Mouse (Mus musculus) adrenal gland, postnatal 4 days (tissue): ENCODE results near the gene Usp10. TPM values are rescaled to one million over a fixed set of nuclear protein-coding genes. Genes with fewer than 3 reads are reported as not detected.

Experiments
- DNase-seq, 2 experiments: peaks; one replicate each; pipeline ENCODE4 v3.0.0; 2021 to 2022; ENCODE audit warnings: low spot score in 2 of 2, mixed read lengths in 2 of 2
- long read RNA-seq, 2 experiments: library from polyadenylated mRNA; stranded (forward); transcript quantifications; one replicate each; pipeline ENCODE4 v2.0.0; 2021
- total RNA-seq, 2 experiments: library from RNA; stranded (reverse); gene quantifications; 2 replicates each; pipeline ENCODE4 v1.2.3; 2021

The Usp10 gene
- total RNA-seq = 100 to 1,000 TPM; 108 to 127 TPM
- long read RNA-seq, experiment 1, transcript Usp10-202 (14 exons, 3,274 nt) = minor isoform, 9 of 36 reads
- long read RNA-seq, experiment 1, transcript Usp10-210 (14 exons, 3,726 nt) = major isoform, 16 of 36 reads
- long read RNA-seq, experiment 1, partial matches to known transcripts = 10 of 36 reads
- long read RNA-seq, experiment 1, other reads (novel, unspliced or antisense) = 1 of 36 reads
- long read RNA-seq, experiment 2, transcript Usp10-202 (14 exons, 3,274 nt) = minor isoform, 24 of 99 reads
- long read RNA-seq, experiment 2, transcript Usp10-210 (14 exons, 3,726 nt) = major isoform, 29 of 99 reads
- long read RNA-seq, experiment 2, partial matches to known transcripts = 37 of 99 reads
- long read RNA-seq, experiment 2, other reads (novel, unspliced or antisense) = 9 of 99 reads

DNA sequence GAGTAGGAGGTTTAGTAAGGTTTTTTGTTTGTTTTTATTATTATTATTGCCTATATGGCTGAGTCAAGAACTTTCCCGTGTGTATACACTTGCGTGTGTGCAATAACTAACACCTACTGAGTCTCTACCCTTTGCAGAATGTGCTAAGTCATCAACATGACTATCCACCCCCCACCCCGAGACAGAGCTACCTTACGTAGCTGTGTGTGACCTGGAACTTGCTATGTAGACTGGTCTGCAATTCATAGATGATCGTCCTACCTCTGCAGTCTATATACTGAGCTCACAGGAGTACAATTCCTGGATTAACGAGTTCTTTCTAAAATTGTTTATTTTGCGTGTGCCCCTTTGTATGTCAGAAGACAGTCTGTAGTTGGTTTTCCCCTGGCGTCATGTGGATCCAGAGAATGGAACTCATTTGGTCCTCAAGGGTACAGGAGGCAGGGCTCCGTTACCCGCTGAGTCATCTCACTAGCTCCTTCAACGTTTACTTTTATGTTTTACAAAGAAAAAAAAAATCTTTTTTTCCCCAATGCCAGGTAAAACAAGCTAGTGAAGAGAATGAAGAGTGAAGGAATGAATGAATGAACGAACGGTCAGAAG is at the start of gene Usp10:
Usp10 (plus strand) TSS at position 417 of the 603 bp plus-strand sequence.
- DNase-seq = no peak

GRCm38 (mm10) chr8:119861706-119862389 is 48.3 kb upstream of the Usp10 start, which contains the start of gene Klhl36:
TSS of gene Klhl36 (plus strand) at chr8:119862266.
- peak; percentile 94 to 98 for DNase-seq

- DNase-seq = no peak
These were observed 47.8 kb upstream of the Usp10 start for GRCm38 (mm10) chr8:119862390-119862734.

DNA sequence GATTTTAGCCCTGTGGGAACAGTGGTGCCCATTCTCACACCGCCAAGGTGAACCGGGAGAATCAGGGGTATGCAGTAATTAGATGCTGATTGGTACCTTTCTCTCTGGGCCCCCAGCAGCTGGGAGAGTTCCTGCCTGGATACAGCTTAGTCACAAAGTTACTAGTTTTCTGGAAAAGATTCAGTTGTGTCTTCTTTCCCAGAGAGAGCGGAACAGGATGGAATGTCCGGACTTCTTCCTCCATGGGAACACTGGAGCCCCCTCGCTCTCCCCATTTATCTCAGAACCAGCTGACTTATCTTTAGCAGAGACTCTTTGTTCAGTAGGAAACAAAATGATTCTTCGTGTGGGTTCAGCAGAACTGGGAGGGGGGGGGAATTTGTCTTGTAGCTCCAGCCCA is 47.4 kb upstream of the Usp10 start:
- no peak for DNase-seq

DNA sequence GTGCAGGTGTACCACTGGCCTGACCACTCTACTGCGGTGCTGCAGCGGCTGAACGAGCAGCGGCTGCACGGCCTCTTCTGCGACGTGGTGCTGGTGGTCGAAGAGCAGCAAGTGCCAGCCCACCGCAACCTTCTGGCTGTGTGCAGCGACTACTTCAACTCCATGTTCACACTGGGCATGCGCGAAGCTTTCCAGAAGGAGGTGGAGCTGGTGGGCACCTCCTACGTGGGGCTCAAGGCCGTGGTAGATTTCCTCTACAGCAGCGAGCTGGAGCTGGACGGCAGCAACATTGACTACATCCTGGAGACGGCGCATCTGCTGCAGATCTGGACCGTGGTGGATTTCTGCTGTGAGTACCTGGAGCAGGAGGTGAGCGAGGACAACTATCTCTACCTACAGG is 40.5 kb upstream of the Usp10 start:
- DNase-seq = no peak

DNA sequence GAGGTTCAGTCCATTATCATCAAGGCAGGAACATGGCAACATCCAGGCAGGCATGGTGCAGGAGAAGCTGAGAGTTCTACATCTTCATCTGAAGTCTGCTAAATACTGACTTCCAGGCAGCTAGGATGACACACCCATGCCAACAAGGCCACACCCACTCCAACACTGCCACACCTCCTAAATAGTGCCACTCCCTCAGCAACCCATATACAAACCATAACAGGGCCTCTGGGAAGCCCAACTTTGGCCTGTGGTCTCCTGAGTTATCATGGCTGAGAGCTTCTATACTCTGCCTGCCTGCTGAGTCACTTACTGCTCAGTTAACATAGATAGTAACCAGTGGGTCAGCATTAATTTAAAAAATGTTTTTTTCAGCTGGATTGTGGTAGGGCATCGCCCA is 37.0 kb upstream of the Usp10 start:
- DNase-seq = no peak

- no peak for DNase-seq
These were observed 28.9 kb upstream of the Usp10 start for GRCm38 (mm10) chr8:119881301-119881700.

DNA sequence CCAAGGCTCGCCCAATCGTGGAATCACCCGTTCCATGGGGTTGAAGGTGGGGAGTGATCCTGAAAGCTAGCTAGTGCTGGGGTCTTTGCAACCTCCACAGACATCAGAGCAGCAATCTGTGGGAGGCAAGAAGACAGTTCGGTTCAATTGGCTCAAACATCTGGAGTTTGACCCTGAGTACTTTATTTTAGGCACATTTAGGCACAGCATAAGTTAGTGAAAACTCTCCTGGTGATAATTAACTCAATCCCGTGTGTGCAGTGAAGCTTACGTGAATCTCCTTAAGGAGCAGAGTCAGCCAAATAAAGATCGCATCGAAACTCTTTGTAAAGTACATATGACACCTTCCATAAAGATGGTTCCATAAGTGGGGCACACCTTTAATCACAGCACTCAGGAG is 28.2 kb upstream of the Usp10 start:
- no peak for DNase-seq

- DNase-seq = no peak
These were observed 26.9 kb upstream of the Usp10 start for GRCm38 (mm10) chr8:119883281-119883680.

DNA sequence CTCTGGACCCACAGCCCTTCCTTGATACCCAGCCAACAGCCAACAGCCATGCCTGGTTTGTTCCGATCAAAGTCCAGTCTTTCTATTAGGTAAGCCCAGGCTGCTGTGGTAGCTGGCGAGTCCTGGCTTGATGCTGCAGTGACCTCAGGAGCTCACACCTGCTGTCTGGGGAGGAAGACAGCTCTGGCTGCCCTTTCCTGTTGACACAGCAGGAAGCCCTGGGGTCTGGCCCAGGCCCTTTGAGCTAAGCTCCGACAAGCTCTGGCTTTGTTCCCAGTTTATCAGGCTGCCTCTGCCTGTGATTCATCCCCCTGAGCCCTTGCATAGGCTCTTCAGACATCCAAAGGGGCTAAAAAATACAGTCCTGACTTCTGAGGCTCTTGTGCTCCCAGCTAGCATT is 24.5 kb upstream of the Usp10 start:
- DNase-seq = peak in 1 of 2 experiments; percentile 57

DNA sequence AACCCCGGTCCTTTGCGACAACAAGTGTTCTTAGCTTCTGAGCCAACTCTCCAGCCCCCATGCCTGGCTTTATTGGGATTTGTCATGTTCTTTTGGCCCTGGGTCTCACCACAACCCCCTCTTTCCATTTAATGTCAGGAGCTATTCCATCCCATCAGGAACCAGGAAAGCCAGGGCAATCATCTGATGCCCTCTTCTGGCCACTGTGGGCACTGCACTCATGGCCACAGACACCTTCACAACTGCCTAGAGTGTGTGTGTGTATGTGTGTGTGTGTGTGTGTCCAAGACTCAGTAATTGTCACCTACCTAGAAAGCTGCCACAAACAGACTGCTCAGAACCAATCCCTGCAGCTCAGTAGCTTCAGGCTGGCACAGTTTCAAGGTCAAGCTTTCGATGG is 23.0 kb upstream of the Usp10 start:
- DNase-seq = peak in 1 of 2 experiments; percentile 20

- no peak for DNase-seq
These were observed 22.1 kb upstream of the Usp10 start for GRCm38 (mm10) chr8:119888012-119888411.

GRCm38 (mm10) chr8:119897069-119897468 is 13.1 kb upstream of the Usp10 start:
- DNase-seq = no peak

DNA sequence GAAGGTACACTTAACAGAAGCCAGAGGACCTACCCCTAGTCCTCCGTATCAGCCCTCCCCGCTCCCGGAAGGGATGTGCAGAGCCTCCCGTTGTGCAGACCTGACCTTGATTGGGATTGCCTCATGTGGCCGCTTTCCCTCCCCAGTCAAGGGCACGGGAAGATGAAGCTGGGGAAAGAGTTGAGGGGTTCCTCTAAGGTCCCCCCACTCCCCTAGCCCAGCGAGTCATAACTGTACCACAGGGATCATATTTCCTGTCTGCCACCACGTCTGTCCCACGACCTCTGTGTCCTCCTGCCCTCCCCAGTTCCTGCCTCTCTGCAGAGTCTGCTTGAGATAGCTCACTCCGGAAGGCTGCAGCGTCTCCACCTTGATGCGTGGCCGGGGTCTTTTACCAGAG is 12.2 kb upstream of the Usp10 start:
- DNase-seq = no peak

DNA sequence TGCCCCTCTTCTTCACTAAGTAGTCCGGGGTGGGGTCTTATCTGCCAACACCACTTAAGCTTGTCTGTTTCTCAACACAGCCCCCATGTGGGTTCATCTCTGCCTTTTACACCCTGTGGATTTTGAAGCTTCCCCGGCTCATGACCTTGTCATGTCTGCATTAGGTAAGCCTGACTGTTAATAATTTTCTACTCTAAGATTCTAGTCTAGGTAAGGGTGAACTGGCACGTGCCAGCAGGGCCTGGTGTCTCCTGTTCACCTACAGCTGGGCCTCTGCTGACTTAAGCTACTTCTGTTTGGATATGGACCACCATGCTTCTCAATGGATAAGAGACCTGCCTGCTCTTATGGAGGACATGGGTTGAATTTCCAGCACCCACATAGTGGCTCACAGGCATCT is 8.8 kb upstream of the Usp10 start:
- no peak for DNase-seq

- DNase-seq = no peak
These were observed 8.2 kb upstream of the Usp10 start for GRCm38 (mm10) chr8:119901952-119902351.

DNA sequence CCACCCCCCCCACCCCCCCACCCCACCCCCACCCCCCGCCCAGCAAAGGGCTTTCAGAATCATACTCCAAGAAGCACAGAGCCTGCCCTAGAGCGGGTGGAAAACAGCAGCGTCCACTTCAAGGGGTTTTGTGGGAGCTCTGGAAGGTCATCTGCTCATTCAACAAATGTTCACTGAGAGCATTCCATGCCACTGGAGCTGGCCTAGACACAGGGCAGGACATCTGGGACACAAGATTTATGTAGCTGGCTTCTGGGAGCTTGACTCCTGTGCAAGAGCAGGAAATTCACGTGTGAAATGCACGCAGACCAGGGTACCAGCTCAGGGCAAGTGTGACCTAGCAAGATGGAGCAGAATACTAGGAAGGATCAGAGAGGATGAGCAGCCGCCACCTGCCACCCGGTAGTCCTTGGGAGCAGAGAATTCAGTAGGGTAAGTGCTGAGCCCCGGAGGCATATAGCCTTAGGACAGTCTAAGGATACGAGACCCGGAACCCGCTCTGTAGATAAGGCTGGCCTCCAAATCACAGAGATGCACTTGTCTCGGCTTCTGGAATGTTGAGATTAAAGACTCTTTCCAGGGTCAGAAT is 5.7 kb upstream of the Usp10 start:
- no peak for DNase-seq

GRCm38 (mm10) chr8:119910547-119911257 is 542 bp downstream of the Usp10 start, which contains the start of gene Gm20388:
TSS of gene Gm20388 (plus strand) at chr8:119910841.
- DNase-seq = peak; percentile 84 to 90

DNA sequence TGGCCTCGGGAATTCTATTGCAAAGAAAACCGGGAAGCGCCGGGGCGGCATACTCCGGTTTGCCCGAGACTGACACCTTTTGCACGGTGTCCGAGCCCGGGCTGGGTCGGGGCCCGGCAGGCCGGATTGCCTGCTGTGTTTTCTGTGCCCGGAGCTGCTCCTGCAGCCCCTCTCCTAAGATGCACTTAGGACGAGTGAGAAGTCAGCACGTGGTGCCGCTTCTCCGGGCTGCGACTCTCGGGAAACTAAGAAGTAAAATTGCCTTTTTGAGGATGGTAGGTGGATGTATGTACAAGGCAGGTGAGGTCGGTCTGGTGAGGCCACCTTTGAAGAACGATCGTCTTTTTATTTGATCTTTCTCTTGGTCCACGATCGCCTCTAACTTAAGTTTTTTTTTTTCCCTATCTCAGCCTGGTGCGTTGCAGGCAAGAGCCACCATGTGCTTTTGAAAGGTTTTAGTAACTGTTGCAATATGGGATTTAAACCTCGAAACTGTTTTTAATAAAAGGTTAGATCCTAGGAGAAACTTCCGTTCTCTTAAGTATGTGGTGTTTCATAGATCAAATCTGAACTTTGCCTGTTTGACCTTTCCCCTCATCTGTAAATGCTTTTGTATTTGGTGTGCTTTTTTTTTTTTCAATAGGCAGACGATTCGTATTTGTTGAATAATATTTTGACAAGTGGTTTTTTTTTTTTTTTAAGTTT is 1.2 kb downstream of the Usp10 start:
- DNase-seq = no peak

- DNase-seq = no peak
These were observed 2.5 kb downstream of the Usp10 start for GRCm38 (mm10) chr8:119912643-119913042.
